Mouse (Mus musculus) heart, embryonic 16.5 days (tissue): ENCODE results near the gene Fam81b. TPM values are rescaled to one million over a fixed set of nuclear protein-coding genes. Genes with fewer than 3 reads are reported as not detected.
A peak's percentile ranks its signal among the peaks of the same experiment; 100 is the strongest.
"Not testable (repeated sequence)": the region's sequence is repeated elsewhere in the genome, so short reads cannot be mapped to it uniquely, and the experiment has no call there.

Source experiments
- ATAC-seq: fragments of 200-750 bp; cut with Nextera tagmentation; replicated peaks from 2 replicates; pipeline ENCODE4 v1.8.0; 2017; ENCODE audit warnings: moderate number of reproducible peaks; ENCODE audit not compliant: insufficient read depth, low FRiP score; ENCODE audit errors: extremely low read depth
- H3K27ac ChIP-seq: fragments of 300-500 bp; sonication (generic); 2 replicates; pipeline ENCODE4 v1.5.1; 2014; ENCODE audit warnings: mild to moderate bottlenecking, low read length, control low read depth, moderate library complexity
- H3K27me3 ChIP-seq: fragments of 300-500 bp; sonication (generic); 2 replicates; pipeline ENCODE4 v1.6.1; 2014; ENCODE audit warnings: low read length, mixed read lengths; ENCODE audit not compliant: control insufficient read depth, insufficient read depth
- H3K36me3 ChIP-seq: fragments of 300-500 bp; sonication (generic); 2 replicates; pipeline ENCODE4 v1.6.1; 2014; ENCODE audit not compliant: control insufficient read depth, insufficient read depth
- H3K4me1 ChIP-seq: fragments of 300-500 bp; sonication (generic); 2 replicates; pipeline ENCODE4 v1.6.1; 2014; ENCODE audit warnings: low read length, mixed read lengths; ENCODE audit not compliant: control insufficient read depth, insufficient read depth
- H3K4me2 ChIP-seq: fragments of 300-500 bp; sonication (generic); 2 replicates; pipeline ENCODE4 v1.6.1; 2014; ENCODE audit warnings: low read depth, mild to moderate bottlenecking, control low read depth, low read length
- H3K4me3 ChIP-seq: fragments of 300-500 bp; sonication (generic); 2 replicates; pipeline ENCODE4 v1.5.1; 2014; ENCODE audit warnings: mild to moderate bottlenecking, control low read depth, low read length
- H3K9ac ChIP-seq: fragments of 300-500 bp; sonication (generic); 2 replicates; pipeline ENCODE4 v1.6.1; 2014; ENCODE audit warnings: low read length, control low read depth
- H3K9me3 ChIP-seq: fragments of 300-500 bp; sonication (generic); replicated peaks from 2 replicates; pipeline ENCODE4 v1.6.1; 2016; ENCODE audit warnings: low read length; ENCODE audit not compliant: control insufficient read depth
- WGBS: fragments of 180-500 bp; shearing (Covaris S2); extraction: QIAGEN DNeasy Blood & Tissue Kit; methylation state at CpG from one replicate; pipeline ENCODE4 v1.1.7; 2014; 5-methylcytosine and 5-hydroxymethylcytosine counted together
- polyA plus RNA-seq: library from polyadenylated mRNA; unstranded; fragments of >200 nt; fragmentation: Nextera tagmentation; extraction: Ambion mirVana; gene quantifications from 2 replicates; pipeline ENCODE4 v1.2.1, GENCODE M21; 2015

Fam81b gene
- polyA plus RNA-seq, result 0.21 TPM in 1 of 2 replicates, not detected in the other

GRCm38 (mm10) chr13:76304637-76305122, at the start of gene Fam81b:
Gene Fam81b, minus strand, starts transcription at chr13:76305072.
- Histone ChIP-seq H3K36me3 (no peaks in the 10 kb centered on the region), H3K4me2 (no peak within 1 kb of the TSS), H3K27me3 (no peaks in the 10 kb centered on the region), H3K4me1 (no peaks in the 10 kb centered on the region), H3K9me3 (no peaks in the 10 kb centered on the region), H3K9ac (no peak within 1 kb of the TSS), H3K27ac (no peak within 1 kb of the TSS), H3K4me3 (no peak within 1 kb of the TSS)
- 29% methylated on average over 7 of the region's 7 CpGs for WGBS
- no peak for ATAC-seq

GRCm38 (mm10) chr13:76345941-76346340, 41.1 kb upstream of the Fam81b start:
- not testable (repeated sequence) for H3K9ac ChIP-seq, H3K27ac ChIP-seq, H3K4me1 ChIP-seq, H3K4me3 ChIP-seq, ATAC-seq, H3K9me3 ChIP-seq, H3K27me3 ChIP-seq, H3K36me3 ChIP-seq
- WGBS, result 58% methylated on average over 16 of the region's 21 CpGs
- peak overlapping the region; percentile 37; the same call in 1 of the 2 replicates for H3K4me2 ChIP-seq

- no peaks in the 10 kb centered on the region for H3K36me3 ChIP-seq
- H3K4me1 ChIP-seq, result no peaks in the 10 kb centered on the region
- no peak overlapping the region for H3K9ac ChIP-seq
- no peak overlapping the region for H3K4me3 ChIP-seq
- H3K27ac ChIP-seq, result no peak overlapping the region
- H3K4me2 ChIP-seq, result no peak overlapping the region
- 20% methylated on average over 3 of the region's 3 CpGs for WGBS
- ATAC-seq, result no peak
- no peaks in the 10 kb centered on the region for H3K9me3 ChIP-seq
- H3K27me3 ChIP-seq, result no peaks in the 10 kb centered on the region
These were observed 13.8 kb upstream of the Fam81b start for GRCm38 (mm10) chr13:76318635-76319034.

DNA sequence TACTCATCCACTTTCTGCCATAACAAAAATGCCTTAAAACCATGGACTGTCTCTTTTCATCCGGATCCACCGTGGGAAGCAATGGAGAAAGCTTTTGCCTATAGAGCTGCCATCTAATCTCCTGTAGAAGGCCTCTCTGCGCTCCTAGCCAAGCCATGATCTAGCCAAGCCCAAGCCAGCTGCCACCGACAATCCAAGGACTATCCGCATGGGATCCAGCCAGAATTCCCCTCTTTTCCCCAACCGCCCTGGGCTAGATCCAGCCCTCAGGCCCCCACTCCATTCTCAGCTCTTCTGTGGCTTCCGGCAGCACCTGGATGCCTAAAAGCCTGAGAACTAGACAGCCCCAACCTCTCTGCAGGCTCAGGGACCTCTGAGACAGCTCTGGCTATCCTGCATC, 6.7 kb upstream of the Fam81b start:
- H3K27me3 ChIP-seq, result no peaks in the 10 kb centered on the region
- H3K9ac ChIP-seq, result no peak overlapping the region
- no peaks in the 10 kb centered on the region for H3K4me1 ChIP-seq
- no peaks in the 10 kb centered on the region for H3K36me3 ChIP-seq
- H3K9me3 ChIP-seq, result no peaks in the 10 kb centered on the region
- 75% methylated on average over 7 of the region's 7 CpGs for WGBS
- ATAC-seq, result no peak
- no peak overlapping the region for H3K4me3 ChIP-seq
- H3K4me2 ChIP-seq, result no peak overlapping the region
- H3K27ac ChIP-seq, result no peak overlapping the region

- Histone ChIP-seq H3K4me3 (no peak overlapping the region), H3K27ac (no peak overlapping the region), H3K4me1 (no peaks in the 10 kb centered on the region), H3K36me3 (no peaks in the 10 kb centered on the region), H3K9me3 (no peaks in the 10 kb centered on the region), H3K9ac (no peak overlapping the region), H3K27me3 (no peaks in the 10 kb centered on the region), H3K4me2 (no peak overlapping the region)
- no peak for ATAC-seq
- 52% methylated on average over 1 of the region's 1 CpGs for WGBS
These were observed 3.9 kb upstream of the Fam81b start for GRCm38 (mm10) chr13:76308811-76309210.

DNA sequence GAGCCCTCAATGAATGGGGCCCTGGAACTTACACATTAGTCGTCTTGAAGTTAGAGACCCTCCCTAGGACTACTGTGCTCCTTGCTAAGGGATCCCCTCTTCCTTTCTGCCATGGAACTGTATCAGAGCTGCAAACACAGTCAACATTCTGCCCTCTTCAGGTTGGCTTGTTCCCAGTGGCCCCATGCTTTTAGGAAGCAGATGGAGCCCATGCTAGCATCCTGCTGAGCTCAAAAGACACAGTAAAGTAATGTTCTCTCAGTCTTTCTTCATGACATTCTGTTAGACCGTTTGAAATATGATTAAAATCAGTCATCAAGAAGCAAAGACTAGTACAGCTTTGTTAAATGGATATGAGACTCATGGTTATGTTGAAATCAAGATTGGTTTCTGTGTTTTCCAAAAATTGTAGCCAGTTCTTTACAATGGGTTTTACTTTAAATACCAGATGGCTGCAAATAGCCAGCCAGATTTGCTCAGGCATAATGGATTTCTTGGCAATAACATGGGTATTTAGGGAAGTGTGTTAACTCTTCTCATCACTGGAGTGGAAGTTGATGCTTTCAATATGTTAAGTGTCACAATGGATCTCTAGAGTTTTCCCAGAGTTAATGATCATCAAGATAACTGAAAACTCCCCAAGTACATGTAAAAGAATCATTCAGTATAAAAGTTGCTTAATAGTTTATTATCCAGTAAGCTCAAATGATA, 938 bp upstream of the Fam81b start:
- H3K27ac ChIP-seq, result no peak overlapping the region
- 48% methylated on average over 2 of the region's 2 CpGs for WGBS
- no peaks in the 10 kb centered on the region for H3K36me3 ChIP-seq
- H3K27me3 ChIP-seq, result no peaks in the 10 kb centered on the region
- H3K9me3 ChIP-seq, result no peaks in the 10 kb centered on the region
- no peak for ATAC-seq
- H3K4me1 ChIP-seq, result no peaks in the 10 kb centered on the region
- no peak overlapping the region for H3K4me3 ChIP-seq
- H3K4me2 ChIP-seq, result no peak overlapping the region
- no peak overlapping the region for H3K9ac ChIP-seq

GRCm38 (mm10) chr13:76305241-76305640, 369 bp upstream of the Fam81b start:
- no peak for ATAC-seq
- Histone ChIP-seq H3K36me3 (no peaks in the 10 kb centered on the region), H3K9me3 (no peaks in the 10 kb centered on the region), H3K9ac (no peak overlapping the region), H3K4me3 (no peak overlapping the region), H3K27ac (no peak overlapping the region), H3K4me1 (no peaks in the 10 kb centered on the region), H3K4me2 (no peak overlapping the region), H3K27me3 (no peaks in the 10 kb centered on the region)
- 86% methylated on average over 3 of the region's 3 CpGs for WGBS

DNA sequence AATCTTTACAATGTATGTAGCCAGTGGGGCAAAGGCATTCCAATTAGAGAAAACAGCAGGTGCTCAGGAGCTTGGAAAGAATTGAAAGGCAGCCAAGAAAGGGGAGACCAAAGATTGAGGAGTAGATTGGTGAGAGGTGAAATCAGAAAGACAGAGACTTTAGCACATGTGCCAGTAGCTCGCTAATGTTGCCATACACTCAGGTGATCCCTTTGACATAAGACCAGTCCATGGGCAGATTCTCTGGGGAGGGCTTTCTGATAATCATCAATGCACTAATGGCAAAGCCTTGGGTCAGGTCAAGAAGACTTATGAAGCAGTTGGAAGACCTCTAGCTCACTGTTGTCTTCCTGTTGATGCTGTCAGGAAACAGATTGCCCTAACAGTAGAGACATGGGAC, 671 bp downstream of the Fam81b start:
- WGBS, result 50% methylated on average over 1 of the region's 1 CpGs
- Histone ChIP-seq H3K4me2 (no peak overlapping the region), H3K4me1 (no peaks in the 10 kb centered on the region), H3K27ac (no peak overlapping the region), H3K9ac (no peak overlapping the region), H3K4me3 (no peak overlapping the region), H3K27me3 (no peaks in the 10 kb centered on the region), H3K9me3 (no peaks in the 10 kb centered on the region), H3K36me3 (no peaks in the 10 kb centered on the region)
- ATAC-seq, result no peak

- 37% methylated on average over 1 of the region's 1 CpGs for WGBS
- no peak for ATAC-seq
- H3K4me3 ChIP-seq, result no peak overlapping the region
- H3K4me2 ChIP-seq, result no peak overlapping the region
- no peak overlapping the region for H3K9ac ChIP-seq
- H3K27ac ChIP-seq, result no peak overlapping the region
- H3K4me1 ChIP-seq, result no peaks in the 10 kb centered on the region
- no peaks in the 10 kb centered on the region for H3K9me3 ChIP-seq
- H3K27me3 ChIP-seq, result no peaks in the 10 kb centered on the region
- no peaks in the 10 kb centered on the region for H3K36me3 ChIP-seq
These were observed 1.7 kb downstream of the Fam81b start for GRCm38 (mm10) chr13:76303160-76303559.
